Mouse (Mus musculus) hematopoietic stem cell, adult 5-6 weeks (primary cell): ENCODE measurements around the gene Trmu. TPM values are rescaled to one million over a fixed set of nuclear protein-coding genes. Genes with fewer than 3 reads are reported as not detected.
A peak's percentile ranks its signal among the peaks of the same experiment; 100 is the strongest.

Experiments
- ATAC-seq, 2 experiments: fragments of 125-278 bp in 1 of 2; replicated peaks in 1 of 2; 2 replicates each; pipeline ENCODE4 v1.8.0; 2016 to 2017; ENCODE audit warnings: inconsistent platforms in 2 of 2, mild to moderate bottlenecking in 2 of 2, moderate number of reproducible peaks in 2 of 2, low read depth in 1 of 2, moderate TSS enrichment in 1 of 2; ENCODE audit not compliant: low FRiP score in 2 of 2, poor library complexity in 2 of 2, severe bottlenecking in 2 of 2, insufficient read depth in 1 of 2, low TSS enrichment in 1 of 2
- total RNA-seq: library from RNA; stranded (forward); fragments of 172-1452, 232-1000 nt; gene quantifications from 2 replicates; pipeline ENCODE4 v1.2.3, GENCODE M21; 2017

Trmu gene
- total RNA-seq, 1 experiment from 2014 or later, result 18.3 TPM

- no peak for ATAC-seq
These were observed 10.1 kb downstream of the Trmu start for GRCm38 (mm10) chr15:85889235-85889634.

GRCm38 (mm10) chr15:85891971-85892370, 12.9 kb downstream of the Trmu start:
- ATAC-seq, result no peak

GRCm38 (mm10) chr15:85892498-85893118, 13.5 kb downstream of the Trmu start:
- no peak for ATAC-seq

GRCm38 (mm10) chr15:85893871-85894270, 14.8 kb downstream of the Trmu start:
- ATAC-seq, result no peak

- peak; percentile 59 to 68; a peak in 3 of 4 replicates for ATAC-seq
These were observed 17.2 kb downstream of the Trmu start for GRCm38 (mm10) chr15:85896284-85896683.

- no peak for ATAC-seq
These were observed 18.0 kb downstream of the Trmu start for GRCm38 (mm10) chr15:85897113-85897512.

- ATAC-seq, result no peak
These were observed 20.3 kb downstream of the Trmu start for GRCm38 (mm10) chr15:85899396-85899795.

- no peak for ATAC-seq
These were observed 21.2 kb downstream of the Trmu start for GRCm38 (mm10) chr15:85900318-85900717.

GRCm38 (mm10) chr15:85900801-85901200, 21.7 kb downstream of the Trmu start:
- ATAC-seq, result no peak

- ATAC-seq, result no peak
These were observed 23.4 kb downstream of the Trmu start for GRCm38 (mm10) chr15:85902505-85902904.

- no peak for ATAC-seq
These were observed 24.7 kb downstream of the Trmu start for GRCm38 (mm10) chr15:85903826-85904225.

- peak in 1 of 2 experiments; percentile 11; a peak in 1 of 4 replicates for ATAC-seq
These were observed 29.8 kb downstream of the Trmu start for GRCm38 (mm10) chr15:85908660-85909491.

- peak; percentile 23 to 26; a peak in 2 of 4 replicates for ATAC-seq
These were observed 30.3 kb downstream of the Trmu start for GRCm38 (mm10) chr15:85909492-85909829.

GRCm38 (mm10) chr15:85909931-85910330, 30.8 kb downstream of the Trmu start:
- ATAC-seq, result peak; percentile 19 to 27; a peak in 2 of 4 replicates

GRCm38 (mm10) chr15:85913605-85914004, 34.5 kb downstream of the Trmu start:
- 0 out of 4 replicates have a peak, but pooled peaks of 1 of the 2 experiments have one; percentile 40 for ATAC-seq

GRCm38 (mm10) chr15:85919191-85919891, 40.2 kb downstream of the Trmu start:
- ATAC-seq, result no peak

- no peak for ATAC-seq
These were observed 40.8 kb downstream of the Trmu start for GRCm38 (mm10) chr15:85919892-85920248.

- ATAC-seq, result no peak
These were observed 42.7 kb downstream of the Trmu start for GRCm38 (mm10) chr15:85921855-85922254.
